Mouse (Mus musculus) heart, embryonic 14.5 days (tissue): ENCODE data around the gene Serping1. TPM values are rescaled to one million over a fixed set of nuclear protein-coding genes. Genes with fewer than 3 reads are reported as not detected.

Experiments
- ATAC-seq: fragments of 200-750 bp; cut with Nextera tagmentation; 2 replicates; pipeline ENCODE4 v1.8.0; 2017; ENCODE audit warnings: low read depth, moderate TSS enrichment; ENCODE audit not compliant: insufficient number of reproducible peaks, insufficient read depth, low FRiP score
- H3K27ac ChIP-seq, 2 experiments: fragments of 200-500 bp in 1 of 2; fragments of 300-500 bp in 1 of 2; sonication (generic) in 1 of 2; replicated peaks in 1 of 2; 2 replicates each; pipeline ENCODE4 v1.5.1; 2012 to 2014; ENCODE audit warnings: low read depth in 2 of 2, low read length in 2 of 2, control low read depth in 1 of 2, mild to moderate bottlenecking in 1 of 2, mixed read lengths in 1 of 2; ENCODE audit not compliant: control insufficient read depth in 1 of 2, insufficient read depth in 1 of 2
- H3K27me3 ChIP-seq: fragments of 300-500 bp; sonication (generic); 2 replicates; pipeline ENCODE4 v1.6.1; 2014; ENCODE audit warnings: mild to moderate bottlenecking, low read length, control low read depth; ENCODE audit not compliant: control insufficient read depth, insufficient read depth
- H3K36me3 ChIP-seq: fragments of 300-500 bp; sonication (generic); 2 replicates; pipeline ENCODE4 v1.6.1; 2014; ENCODE audit warnings: mild to moderate bottlenecking, control low read depth, low read length, mixed read lengths; ENCODE audit not compliant: control insufficient read depth, insufficient read depth
- H3K4me1 ChIP-seq, 2 experiments: fragments of 200-500 bp in 1 of 2; fragments of 300-500 bp in 1 of 2; sonication (generic) in 1 of 2; 2 replicates each; pipeline ENCODE4 v1.6.1; 2012 to 2014; ENCODE audit warnings: low read length in 2 of 2, control low read depth in 1 of 2, mixed read lengths in 1 of 2; ENCODE audit not compliant: control insufficient read depth in 2 of 2, insufficient read depth in 2 of 2
- H3K4me2 ChIP-seq: fragments of 300-500 bp; sonication (generic); 2 replicates; pipeline ENCODE4 v1.6.1; 2014; ENCODE audit warnings: mild to moderate bottlenecking, low read length
- H3K4me3 ChIP-seq, 2 experiments: fragments of 200-500 bp in 1 of 2; fragments of 300-500 bp in 1 of 2; sonication (generic) in 1 of 2; 2 replicates each; pipeline ENCODE4 v1.5.1; 2012 to 2014; ENCODE audit warnings: low read length in 2 of 2, mild to moderate bottlenecking in 2 of 2, control low read depth in 1 of 2, low read depth in 1 of 2, moderate library complexity in 1 of 2; ENCODE audit not compliant: control insufficient read depth in 1 of 2, insufficient read depth in 1 of 2
- H3K9ac ChIP-seq: fragments of 300-500 bp; sonication (generic); 2 replicates; pipeline ENCODE4 v1.6.1; 2014; ENCODE audit warnings: mild to moderate bottlenecking, low read length
- H3K9me3 ChIP-seq: fragments of 300-500 bp; sonication (generic); 2 replicates; pipeline ENCODE4 v1.6.1; 2016; ENCODE audit warnings: low read length, control low read depth; ENCODE audit not compliant: control insufficient read depth
- WGBS: fragments of 180-500 bp; shearing (Covaris S2); extraction: QIAGEN DNeasy Blood & Tissue Kit; methylation state at CpG from one replicate; pipeline ENCODE4 v1.1.7; 2014; 5-methylcytosine and 5-hydroxymethylcytosine counted together
- polyA plus RNA-seq: library from polyadenylated mRNA; unstranded; fragments of >200 nt; fragmentation: Nextera tagmentation; extraction: Ambion mirVana; gene quantifications from 2 replicates; pipeline ENCODE4 v1.2.1, GENCODE M21; 2014

Serping1 gene
- polyA plus RNA-seq, 1 experiment from 2014 or later = 46.6 TPM

DNA sequence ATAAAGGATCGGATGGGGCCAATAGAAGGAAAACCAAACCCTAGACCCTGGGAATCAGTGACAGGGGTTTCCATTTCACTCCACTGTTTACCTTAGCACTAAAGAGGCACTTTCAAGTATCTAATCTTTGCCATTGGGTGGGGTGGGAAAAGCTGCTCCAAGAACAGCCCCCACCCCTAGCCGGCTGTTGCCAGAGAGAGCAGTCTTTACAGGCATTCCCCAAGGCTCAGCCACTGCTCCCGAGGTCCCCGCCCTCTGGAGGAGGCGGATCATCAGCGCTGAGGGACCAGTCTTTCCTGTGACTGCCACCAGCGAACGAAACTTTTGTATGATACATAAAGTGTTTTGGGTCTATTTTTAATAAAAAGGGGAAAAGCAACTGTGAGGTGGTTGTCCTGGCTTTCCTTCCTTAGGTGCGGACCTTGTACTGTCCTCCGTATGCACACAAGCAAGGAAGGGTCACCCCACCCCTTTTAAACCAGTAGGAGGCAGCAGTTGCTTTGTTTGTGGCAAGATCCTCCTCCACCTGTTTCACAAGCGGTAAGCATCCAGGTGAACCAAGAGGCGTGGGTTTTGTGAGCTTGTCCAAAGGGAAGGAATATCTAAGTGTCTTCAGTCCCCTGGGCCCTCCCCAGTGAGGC lies 36.9 kb downstream of the Serping1 start:
- Histone ChIP-seq H3K4me2 (peak overlapping the region; percentile 73), H3K27ac (peak overlapping the region; percentile 14 to 24; a peak in 2 of 4 replicates), H3K27me3 (no peaks in the 10 kb centered on the region), H3K4me1 (peaks cover 40 to 71% of the 10 kb centered on the region in 2 experiments), H3K36me3 (peaks cover 9% of the 10 kb centered on the region; the same call in 1 of the 2 replicates), H3K9ac (peak overlapping the region; percentile 51), H3K9me3 (no peaks in the 10 kb centered on the region), H3K4me3 (peak overlapping the region; percentile 8 to 19; a peak in 2 of 4 replicates)
- WGBS = 1% methylated on average over 12 of the region's 12 CpGs
- 0 out of 2 replicates have a peak, but pooled peaks have one; percentile 20 for ATAC-seq

DNA sequence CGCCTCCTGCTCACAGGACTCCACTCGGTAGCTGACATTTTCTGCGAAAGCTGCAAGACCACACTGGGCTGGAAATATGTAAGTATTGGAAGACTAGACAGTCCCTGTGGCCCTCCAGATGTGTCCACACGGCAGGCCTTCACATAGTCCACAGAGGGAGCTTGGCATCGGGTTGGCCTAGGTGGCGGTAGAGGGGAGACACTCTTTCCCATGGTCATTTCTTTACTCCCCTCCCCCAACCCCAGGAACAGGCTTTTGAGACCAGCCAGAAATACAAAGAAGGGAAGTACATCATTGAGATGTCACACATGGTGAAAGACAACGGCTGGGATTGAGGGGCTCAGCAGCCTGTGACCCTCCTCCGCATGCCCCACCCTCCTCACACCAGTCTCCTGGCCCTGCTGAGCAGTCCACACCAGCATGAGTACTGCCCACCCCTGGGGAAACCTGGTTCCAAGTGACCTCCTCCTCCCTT lies 37.8 kb downstream of the Serping1 start:
- Histone ChIP-seq H3K4me2 (peak overlapping the region; percentile 73), H3K36me3 (peaks cover 9% of the 10 kb centered on the region; the same call in 1 of the 2 replicates), H3K9me3 (no peaks in the 10 kb centered on the region), H3K27ac (peak overlapping the region in 1 of 2 experiments; percentile 24; a peak in 3 of 4 replicates), H3K27me3 (no peaks in the 10 kb centered on the region), H3K4me3 (no peak overlapping the region), H3K9ac (no peak overlapping the region), H3K4me1 (peaks cover 40 to 71% of the 10 kb centered on the region in 2 experiments)
- 9% methylated on average over 8 of the region's 8 CpGs for WGBS
- ATAC-seq = peak; percentile 13; the same call in 1 of the 2 replicates

DNA sequence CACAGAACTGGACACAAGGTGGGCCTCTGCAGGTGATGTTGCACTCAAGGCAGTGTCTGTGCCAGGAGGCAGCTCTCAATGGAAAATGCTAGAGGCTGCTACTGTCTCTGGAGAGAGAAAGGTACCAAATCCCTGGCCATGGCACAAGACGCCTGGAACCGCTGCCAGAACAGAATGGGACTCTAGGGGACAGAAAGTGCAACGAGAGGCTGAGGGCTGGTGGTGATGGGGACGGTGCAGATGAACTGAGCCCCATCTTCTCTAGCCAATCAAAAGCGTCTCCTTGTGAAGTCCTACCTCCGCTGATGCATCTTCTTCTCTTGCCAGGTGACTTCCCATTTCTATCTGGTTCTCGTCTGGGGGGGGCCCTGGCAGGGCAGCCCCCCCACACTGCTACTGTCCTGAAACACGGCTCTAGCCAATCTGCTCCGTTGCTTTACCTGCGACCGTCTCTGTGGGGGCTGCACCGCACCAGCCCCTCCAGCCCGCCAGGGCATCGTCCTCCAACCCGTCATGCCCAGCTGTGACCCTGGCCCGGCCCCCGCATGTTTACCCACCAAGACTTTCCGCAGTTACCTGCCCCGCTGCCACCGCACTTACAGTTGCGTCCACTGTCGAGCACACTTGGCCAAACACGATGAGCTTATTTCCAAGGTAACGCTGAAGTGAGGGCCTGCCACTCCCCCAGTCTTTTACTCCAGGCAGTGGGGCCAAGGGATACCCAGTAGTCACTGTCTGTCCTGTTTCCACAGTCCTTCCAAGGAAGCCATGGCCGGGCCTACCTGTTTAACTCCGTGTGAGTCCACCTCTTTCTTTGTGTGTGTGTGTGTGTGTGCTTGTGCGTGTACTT lies 38.7 kb downstream of the Serping1 start:
- no peak for ATAC-seq
- H3K9me3 ChIP-seq = no peaks in the 10 kb centered on the region
- peak overlapping the region in 1 of 2 experiments; percentile 0; a peak in 1 of 4 replicates for H3K4me3 ChIP-seq
- H3K4me2 ChIP-seq = peak overlapping the region; percentile 73
- H3K9ac ChIP-seq = peak overlapping the region; percentile 28; the same call in 1 of the 2 replicates
- WGBS = 9% methylated on average over 26 of the region's 27 CpGs
- no peaks in the 10 kb centered on the region for H3K27me3 ChIP-seq
- no peak overlapping the region for H3K27ac ChIP-seq
- peaks cover 7% of the 10 kb centered on the region; the same call in 1 of the 2 replicates for H3K36me3 ChIP-seq
- peaks cover 34 to 63% of the 10 kb centered on the region in 2 experiments for H3K4me1 ChIP-seq

DNA sequence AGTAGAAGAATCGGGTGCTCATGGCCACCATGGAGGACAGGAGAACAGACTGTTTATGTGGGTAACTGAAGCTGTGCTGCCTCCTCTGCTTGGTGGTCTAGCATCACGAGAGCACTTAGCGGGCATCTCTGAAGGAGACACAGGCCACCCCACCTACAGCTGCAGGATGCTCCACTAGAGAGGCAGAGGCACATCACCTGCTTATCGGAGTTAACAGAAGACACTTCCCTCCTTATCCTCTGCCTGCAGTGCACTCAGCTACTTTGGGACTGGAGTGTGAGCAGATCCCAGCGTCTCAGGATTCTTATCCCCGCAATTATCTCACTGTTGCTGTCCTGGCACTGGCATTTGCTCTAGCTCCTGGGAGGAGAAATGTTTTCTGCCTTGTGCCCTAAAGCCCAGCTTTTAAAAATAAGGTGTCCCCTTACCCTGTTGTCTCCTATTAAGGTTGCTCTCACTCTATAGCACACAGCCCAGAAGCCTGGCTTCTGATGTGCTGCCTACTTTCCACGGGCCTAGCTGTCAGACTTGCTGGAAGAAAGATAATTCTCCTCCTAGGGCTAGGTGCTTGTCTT lies 39.8 kb downstream of the Serping1 start:
- no peak overlapping the region for H3K9ac ChIP-seq
- no peaks in the 10 kb centered on the region for H3K27me3 ChIP-seq
- peak overlapping the region; percentile 73 for H3K4me2 ChIP-seq
- H3K4me1 ChIP-seq = peaks cover 33 to 56% of the 10 kb centered on the region in 2 experiments
- no peak for ATAC-seq
- H3K4me3 ChIP-seq = no peak overlapping the region
- H3K27ac ChIP-seq = no peak overlapping the region
- WGBS = 14% methylated on average over 7 of the region's 7 CpGs
- H3K9me3 ChIP-seq = no peaks in the 10 kb centered on the region
- peaks cover 5% of the 10 kb centered on the region; the same call in 1 of the 2 replicates for H3K36me3 ChIP-seq

DNA sequence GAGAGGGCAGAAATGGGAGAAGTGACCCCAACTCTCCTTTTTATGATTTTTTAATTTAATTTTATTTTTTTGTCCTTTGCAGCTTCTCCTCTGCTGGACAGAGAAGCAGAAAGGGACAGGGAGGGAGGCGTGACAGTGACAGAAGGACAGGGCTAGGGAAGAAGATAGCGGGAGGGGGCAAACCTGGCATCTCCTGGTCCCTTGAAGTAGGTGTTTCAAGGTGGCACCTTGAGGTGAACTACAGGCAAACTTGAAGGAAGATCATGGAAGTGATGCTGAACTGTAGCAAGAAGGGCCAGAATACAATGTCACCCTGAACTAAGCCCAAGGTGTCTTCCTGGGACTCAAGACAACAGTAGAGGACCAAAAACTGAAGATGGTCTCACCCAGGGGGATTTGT lies 40.3 kb downstream of the Serping1 start:
- H3K4me1 ChIP-seq = peaks cover 31 to 51% of the 10 kb centered on the region in 2 experiments
- 0 out of 2 replicates have a peak, but pooled peaks cover under 1% of the 10 kb centered on the region for H3K36me3 ChIP-seq
- H3K4me3 ChIP-seq = peak overlapping the region; percentile 47 to 53
- peak overlapping the region; percentile 73 for H3K4me2 ChIP-seq
- H3K9me3 ChIP-seq = no peaks in the 10 kb centered on the region
- ATAC-seq = no peak
- WGBS = 3% methylated on average over 2 of the region's 2 CpGs
- H3K27ac ChIP-seq = no peak overlapping the region
- peak overlapping the region; percentile 69 for H3K9ac ChIP-seq
- H3K27me3 ChIP-seq = no peaks in the 10 kb centered on the region

DNA sequence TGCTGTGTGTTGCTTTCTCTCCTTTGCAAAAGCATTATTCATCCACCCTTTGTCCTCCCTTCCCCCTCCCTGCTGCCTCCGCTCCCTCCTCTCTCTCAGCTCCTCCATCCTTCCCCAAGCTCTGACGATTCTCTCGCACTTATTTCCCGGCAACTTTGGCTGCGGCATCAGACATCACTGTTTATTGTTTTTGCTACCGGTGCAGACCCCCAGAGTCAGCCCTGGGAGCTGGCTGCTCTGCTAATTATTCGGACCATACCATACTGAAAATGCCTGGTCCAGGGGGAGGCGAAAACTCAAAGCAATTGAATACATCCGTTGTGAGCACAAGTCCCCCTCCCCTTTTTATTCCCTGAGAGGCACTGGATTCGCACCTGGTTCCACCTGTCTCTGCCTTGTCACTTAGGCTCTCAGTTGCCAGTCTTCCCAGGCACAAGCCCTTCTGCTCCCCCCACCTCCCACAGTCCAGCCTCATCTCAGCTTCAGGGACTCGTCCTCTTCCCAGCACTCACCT lies 40.8 kb downstream of the Serping1 start:
- Histone ChIP-seq H3K9me3 (no peaks in the 10 kb centered on the region), H3K36me3 (no peaks in the 10 kb centered on the region), H3K27ac (no peak overlapping the region), H3K4me3 (peak overlapping the region; percentile 47 to 53), H3K27me3 (no peaks in the 10 kb centered on the region), H3K4me1 (peaks cover 31 to 46% of the 10 kb centered on the region in 2 experiments), H3K9ac (peak overlapping the region; percentile 69), H3K4me2 (peak overlapping the region; percentile 73)
- WGBS = 2% methylated on average over 11 of the region's 11 CpGs
- ATAC-seq = no peak
